Mouse (Mus musculus) MEL (cell line): ENCODE measurements at regions not wholly inside any gene's neighbourhood (a gene's known extent, or its start where the extent isn't known, plus 50 kb on each side); places are given as distances from the start of the nearest gene placed in this dataset.

Experiments used
- DNase-seq: peaks from one replicate; pipeline ENCODE4 v3.0.0; 2011; ENCODE audit warnings: low read depth, low spot score
- H3K27ac ChIP-seq: 2 replicates; pipeline ENCODE4 v1.5.1; 2012; ENCODE audit warnings: low read depth, mild to moderate bottlenecking, control low read depth, low read length, moderate library complexity; ENCODE audit not compliant: control insufficient read depth
- H3K27me3 ChIP-seq, 2 experiments: fragments of 150-350 bp in 1 of 2; sonication (generic) in 1 of 2; 2 replicates each; pipeline ENCODE4 v1.6.1; 2012; ENCODE audit warnings: low read length in 2 of 2, mild to moderate bottlenecking in 2 of 2, improper control_type of control experiment in 1 of 2, moderate library complexity in 1 of 2; ENCODE audit not compliant: insufficient read depth in 2 of 2, control insufficient read depth in 1 of 2
- H3K36me3 ChIP-seq, 2 experiments: 2 replicates each; pipeline ENCODE4 v1.6.1; 2012 to 2014; ENCODE audit warnings: low read length in 2 of 2, improper control_type of control experiment in 1 of 2, inconsistent platforms in 1 of 2, mild to moderate bottlenecking in 1 of 2; ENCODE audit not compliant: insufficient read depth in 2 of 2, control insufficient read depth in 1 of 2
- H3K4me1 ChIP-seq, 2 experiments: fragments of 150-350 bp in 1 of 2; sonication (generic) in 1 of 2; 2 replicates each; pipeline ENCODE4 v1.6.1; 2012; ENCODE audit warnings: low read length in 2 of 2, improper control_type of control experiment in 1 of 2, mild to moderate bottlenecking in 1 of 2; ENCODE audit not compliant: insufficient read depth in 2 of 2, control insufficient read depth in 1 of 2
- H3K4me3 ChIP-seq, 2 experiments: fragments of 150-350 bp in 1 of 2; sonication (generic) in 1 of 2; 2 replicates each; pipeline ENCODE4 v1.5.1; 2012; ENCODE audit warnings: low read depth in 2 of 2, low read length in 2 of 2, mild to moderate bottlenecking in 2 of 2, moderate library complexity in 2 of 2, control low read depth in 1 of 2, improper control_type of control experiment in 1 of 2; ENCODE audit not compliant: control insufficient read depth in 1 of 2, insufficient read depth in 1 of 2
- H3K79me2 ChIP-seq: 2 replicates; pipeline ENCODE4 v1.6.1; 2012; ENCODE audit warnings: mild to moderate bottlenecking, low read length, moderate library complexity; ENCODE audit not compliant: control insufficient read depth, poor library complexity, insufficient read depth
- H3K9ac ChIP-seq: 2 replicates; pipeline ENCODE4 v1.6.1; 2012; ENCODE audit warnings: low read depth, mild to moderate bottlenecking, control low read depth, low read length, moderate library complexity; ENCODE audit not compliant: control insufficient read depth, poor library complexity, severe bottlenecking
- H3K9me3 ChIP-seq: fragments of 150-350 bp; sonication (generic); replicated peaks from 2 replicates; pipeline ENCODE4 v1.6.1; 2012; ENCODE audit warnings: mild to moderate bottlenecking, low read length, improper control_type of control experiment, moderate library complexity; ENCODE audit not compliant: insufficient read depth
- BHLHE40 ChIP-seq: IDR thresholded peaks from 2 replicates; pipeline ENCODE4 v1.6.1; 2012; ENCODE audit warnings: low read depth, mild to moderate bottlenecking, inconsistent platforms, low read length, improper control_type of control experiment, borderline replicate concordance
- CTCF ChIP-seq, 3 experiments: IDR thresholded peaks in 2 of 3; conservative IDR thresholded peaks in 1 of 3; 2 replicates each; pipeline ENCODE4 v1.5.1; 2011 to 2012; ENCODE audit warnings: low read length in 3 of 3, low read depth in 2 of 3, mild to moderate bottlenecking in 2 of 3, improper control_type of control experiment in 1 of 3, inconsistent platforms in 1 of 3, mixed read lengths in 1 of 3, moderate library complexity in 1 of 3; ENCODE audit not compliant: control insufficient read depth in 1 of 3, insufficient read depth in 1 of 3, poor library complexity in 1 of 3, severe bottlenecking in 1 of 3
- ELF1 ChIP-seq: IDR thresholded peaks from 2 replicates; pipeline ENCODE4 v1.6.1; 2014; ENCODE audit warnings: low read depth, mild to moderate bottlenecking, inconsistent platforms, low read length, improper control_type of control experiment, moderate library complexity
- ETS1 ChIP-seq: IDR thresholded peaks from 2 replicates; pipeline ENCODE4 v1.6.1; 2012; ENCODE audit warnings: low read depth, mild to moderate bottlenecking, inconsistent platforms, low read length, improper control_type of control experiment, moderate library complexity
- JUND ChIP-seq: IDR thresholded peaks from 2 replicates; pipeline ENCODE4 v1.6.1; 2011; ENCODE audit warnings: low read depth, mild to moderate bottlenecking, improper control_type of control experiment, low read length
- MAFK ChIP-seq: IDR thresholded peaks from 2 replicates; pipeline ENCODE4 v1.6.1; 2011; ENCODE audit warnings: low read depth, mild to moderate bottlenecking, low read length, improper control_type of control experiment, borderline replicate concordance
- MYB ChIP-seq: IDR thresholded peaks from 2 replicates; pipeline ENCODE4 v1.6.1; 2011; ENCODE audit warnings: mild to moderate bottlenecking, low read depth, low read length, improper control_type of control experiment
- NELFE ChIP-seq: IDR thresholded peaks from 2 replicates; pipeline ENCODE4 v1.6.1; 2011; ENCODE audit warnings: low read depth, low read length, improper control_type of control experiment
- NRF1 ChIP-seq: IDR thresholded peaks from 2 replicates; pipeline ENCODE4 v1.6.1; 2014; ENCODE audit warnings: low read depth, mild to moderate bottlenecking, inconsistent platforms, low read length, improper control_type of control experiment, moderate library complexity; ENCODE audit not compliant: poor library complexity, insufficient read depth, severe bottlenecking
- POLR2AphosphoS2 ChIP-seq: IDR thresholded peaks from 2 replicates; pipeline ENCODE4 v1.6.1; 2011; ENCODE audit warnings: low read length, improper control_type of control experiment
- POLR2AphosphoS5 ChIP-seq: IDR thresholded peaks from 2 replicates; pipeline ENCODE4 v1.6.1; 2012; ENCODE audit warnings: low read depth, borderline replicate concordance, mild to moderate bottlenecking, inconsistent platforms, low read length, moderate library complexity, mixed read lengths
- RAD21 ChIP-seq: IDR thresholded peaks from 2 replicates; pipeline ENCODE4 v1.6.1; 2011; ENCODE audit warnings: mild to moderate bottlenecking, low read depth, low read length, improper control_type of control experiment
- SMC3 ChIP-seq: IDR thresholded peaks from 2 replicates; pipeline ENCODE4 v1.6.1; 2011; ENCODE audit warnings: low read depth, low read length, improper control_type of control experiment
- TBP ChIP-seq: IDR thresholded peaks from 2 replicates; pipeline ENCODE4 v1.8.0; 2011; ENCODE audit warnings: low read depth, low read length, improper control_type of control experiment
- TCF12 ChIP-seq: IDR thresholded peaks from 2 replicates; pipeline ENCODE4 v1.6.1; 2014; ENCODE audit warnings: low read depth, mild to moderate bottlenecking, inconsistent platforms, low read length, improper control_type of control experiment, moderate library complexity
- UBTF ChIP-seq: IDR thresholded peaks from 2 replicates; pipeline ENCODE4 v1.6.1; 2012; ENCODE audit warnings: low read depth, mild to moderate bottlenecking, inconsistent platforms, low read length, improper control_type of control experiment, moderate library complexity, borderline replicate concordance; ENCODE audit not compliant: insufficient read depth
- USF1 ChIP-seq: IDR thresholded peaks from 2 replicates; pipeline ENCODE4 v1.6.1; 2014; ENCODE audit warnings: low read depth, mild to moderate bottlenecking, inconsistent platforms, low read length, improper control_type of control experiment, moderate library complexity
- ZMIZ1 ChIP-seq: IDR thresholded peaks from 2 replicates; pipeline ENCODE4 v1.6.1; 2012; ENCODE audit warnings: low read depth, mild to moderate bottlenecking, inconsistent platforms, low read length, improper control_type of control experiment, moderate library complexity
- ZNF384 ChIP-seq: IDR thresholded peaks from 2 replicates; pipeline ENCODE4 v1.6.1; 2012; ENCODE audit warnings: low read depth, mild to moderate bottlenecking, inconsistent platforms, low read length, improper control_type of control experiment

DNA sequence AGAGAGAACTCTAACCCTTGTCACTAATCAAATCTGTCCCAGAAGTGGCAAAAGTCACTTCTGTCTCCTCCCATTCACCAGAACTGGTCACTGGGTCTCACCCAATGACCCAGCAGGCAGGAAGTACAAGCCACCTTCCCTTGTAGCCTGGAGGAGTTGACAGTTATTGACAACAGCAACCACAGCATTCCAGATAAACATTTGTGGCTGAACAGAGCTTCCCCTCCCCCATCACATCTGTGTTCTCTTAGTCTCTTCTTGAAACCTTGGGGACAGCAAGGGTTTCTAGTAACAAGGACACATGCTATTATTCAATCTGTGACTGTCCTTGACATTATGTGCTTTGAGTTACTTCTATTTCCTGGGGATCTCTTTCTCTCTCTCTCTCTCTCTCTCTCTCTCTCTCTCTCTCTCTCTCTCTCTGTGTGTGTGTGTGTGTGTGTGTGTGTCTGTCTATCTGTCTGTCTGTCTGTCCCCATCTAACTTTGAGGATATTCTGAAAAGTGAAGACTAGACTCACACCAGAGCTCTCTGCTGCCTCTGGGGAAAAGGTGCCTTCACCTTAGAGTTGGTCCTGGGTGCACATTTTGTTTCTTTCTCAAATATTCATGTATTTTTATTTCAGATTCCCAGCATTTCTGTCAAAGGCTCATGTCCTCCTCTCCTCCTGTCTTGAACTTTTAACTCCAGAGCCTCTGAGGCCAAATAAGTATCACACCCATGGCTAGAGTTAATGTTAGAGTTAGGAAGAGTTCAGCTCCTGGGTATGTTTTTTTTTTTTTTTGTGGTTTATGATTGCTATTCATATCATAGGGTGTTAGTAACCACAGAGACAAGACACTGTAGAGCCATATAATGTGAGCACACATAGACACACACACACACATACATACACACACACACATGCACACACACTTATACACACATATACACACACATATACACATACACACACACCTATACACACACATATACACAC is 65.4 kb upstream of the Tut7 start (continued):
- TF ChIP-seq ZNF384, result peak; percentile 92
- peak; percentile 54; the same call in 1 of the 2 replicates for TF ChIP-seq MYB
- TF ChIP-seq ELF1, result no peak
- TF ChIP-seq TCF12, result peak; percentile 32; the same call in 1 of the 2 replicates
- no peak for TF ChIP-seq POLR2AphosphoS5
- no peak for TF ChIP-seq MAFK
- TF ChIP-seq ZMIZ1, result no peak
- no peak for TF ChIP-seq NRF1
- no peak for TF ChIP-seq SMC3
- TF ChIP-seq USF1, result no peak
- TF ChIP-seq ETS1, result peak; percentile 25; the same call in 1 of the 2 replicates
- no peak for TF ChIP-seq JUND
- TF ChIP-seq, all 39 proteins: peak for 7

DNA sequence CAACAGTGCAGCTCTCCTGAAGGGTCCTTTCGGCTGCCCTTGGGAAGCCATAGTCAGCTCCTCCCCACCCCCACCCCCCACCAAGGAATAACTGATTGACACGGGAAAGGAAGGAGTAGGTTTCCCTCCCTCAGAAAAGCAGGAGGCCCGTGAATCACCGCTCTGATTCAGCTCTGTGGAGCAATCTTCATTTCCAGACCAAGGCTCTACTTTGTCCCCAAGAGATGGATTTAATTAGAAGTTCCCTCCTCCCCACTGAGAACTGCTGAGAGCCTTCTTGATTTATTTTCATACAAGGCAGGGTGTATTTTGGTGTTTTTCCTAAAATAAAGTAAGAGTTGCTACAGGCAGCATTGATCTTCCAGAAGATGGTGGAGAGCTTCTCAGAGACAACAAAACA is 64.4 kb upstream of the Tut7 start:
- Histone ChIP-seq H3K4me3 (no peak overlapping the region), H3K79me2 (no peaks in the 10 kb centered on the region), H3K27me3 (no peaks in the 10 kb centered on the region), H3K4me1 (peaks cover 9 to 19% of the 10 kb centered on the region in 2 experiments), H3K27ac (no peak overlapping the region), H3K36me3 (peaks cover 0 to 10% of the 10 kb centered on the region in 2 experiments; a peak in 2 of 4 replicates), H3K9ac (no peak overlapping the region), H3K9me3 (no peaks in the 10 kb centered on the region)
- no peak for DNase-seq
- TF ChIP-seq MAFK (no peak), POLR2AphosphoS2 (no peak), UBTF (no peak)

DNA sequence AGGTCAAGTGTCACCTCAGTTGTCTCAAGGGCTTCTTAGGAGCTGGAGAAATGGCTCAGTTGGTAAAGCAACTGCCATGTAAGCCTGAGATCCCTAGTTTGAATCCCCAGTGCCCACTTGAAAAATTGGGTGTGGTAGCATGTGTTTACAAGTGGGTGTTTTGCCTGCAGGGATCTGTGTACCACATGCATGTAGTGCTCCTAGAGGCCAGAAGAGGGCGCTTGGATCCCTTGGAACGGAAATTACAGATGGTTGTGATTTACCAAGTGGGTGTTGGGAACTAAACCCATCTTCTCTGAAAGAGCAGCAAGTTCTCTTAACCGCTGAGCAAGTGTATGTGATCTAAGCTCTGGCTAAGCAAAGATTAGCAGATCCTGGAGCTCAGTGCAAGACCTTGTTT is 63.6 kb upstream of the Tut7 start:
- DNase-seq, result peak; percentile 51
- Histone ChIP-seq H3K36me3 (peaks cover 0 to 10% of the 10 kb centered on the region in 2 experiments; a peak in 2 of 4 replicates), H3K27me3 (no peaks in the 10 kb centered on the region), H3K27ac (no peak overlapping the region), H3K4me3 (no peak overlapping the region), H3K9ac (no peak overlapping the region), H3K4me1 (peaks cover 9 to 15% of the 10 kb centered on the region in 2 experiments), H3K79me2 (no peaks in the 10 kb centered on the region), H3K9me3 (no peaks in the 10 kb centered on the region)
- TF ChIP-seq SMC3 (peak; percentile 48), TBP (no peak), NELFE (no peak), RAD21 (peak; percentile 64), BHLHE40 (no peak), CTCF (IDR thresholded peaks at IDR 0.05 in 2 of 3, conservative IDR thresholded peaks at IDR 0.05 in 1 of 3; ENCODE audit: control insufficient read depth in 1 of 3, insufficient read depth in 1 of 3, low read depth in 2 of 3, low read length in 3 of 3, poor library complexity in 1 of 3, severe bottlenecking in 1 of 3) (peak; percentile 63 to 80 (median 70))
